Mouse (Mus musculus) left cerebral cortex, adult 9 months (tissue): ENCODE results near the gene Csnk1d.

Source experiments
- DNase-seq, 2 experiments: peaks; one replicate each; pipeline ENCODE4 v3.0.0; 2022; ENCODE audit warnings: low spot score in 2 of 2

Gene Csnk1d

GRCm38 (mm10) chr11:120951731-120952730 is 39.1 kb downstream of the Csnk1d start:
- DNase-seq: no peak

GRCm38 (mm10) chr11:120951237-120951636 is 39.9 kb downstream of the Csnk1d start:
- no peak for DNase-seq

GRCm38 (mm10) chr11:120950281-120951202 is 40.6 kb downstream of the Csnk1d start:
- peak; percentile 68 to 84 for DNase-seq

- DNase-seq: no peak
Observed at GRCm38 (mm10) chr11:120949863-120950262, 41.3 kb downstream of the Csnk1d start.

GRCm38 (mm10) chr11:120948861-120949851 is 42.0 kb downstream of the Csnk1d start:
- no peak for DNase-seq

GRCm38 (mm10) chr11:120948328-120948727 is 42.8 kb downstream of the Csnk1d start, which contains the start of gene Slc16a3:
TSS of gene Slc16a3 (plus strand) at chr11:120948480.
- DNase-seq: no peak

- no peak for DNase-seq
Observed at GRCm38 (mm10) chr11:120945926-120946325, 45.2 kb downstream of the Csnk1d start.

GRCm38 (mm10) chr11:120945266-120945665 is 45.9 kb downstream of the Csnk1d start:
- DNase-seq: no peak

GRCm38 (mm10) chr11:120940959-120941358 is 50.2 kb downstream of the Csnk1d start:
- no peak for DNase-seq

- no peak for DNase-seq
Observed at GRCm38 (mm10) chr11:120939712-120940341, 51.3 kb downstream of the Csnk1d start.

- DNase-seq: no peak
Observed at GRCm38 (mm10) chr11:120938795-120939194, 52.3 kb downstream of the Csnk1d start.

- DNase-seq: no peak
Observed at GRCm38 (mm10) chr11:120937976-120938375, 53.2 kb downstream of the Csnk1d start.

- DNase-seq: peak; percentile 69 to 94
Observed at GRCm38 (mm10) chr11:120932564-120933398, 58.3 kb downstream of the Csnk1d start, which contains the start of gene Ccdc57. TSS of gene Ccdc57 (minus strand) at chr11:120932872.

GRCm38 (mm10) chr11:120931479-120931878 is 59.7 kb downstream of the Csnk1d start:
- no peak for DNase-seq

- no peak for DNase-seq
Observed at GRCm38 (mm10) chr11:120928468-120928867, 62.7 kb downstream of the Csnk1d start.

GRCm38 (mm10) chr11:120922528-120922927 is 68.6 kb downstream of the Csnk1d start:
- no peak for DNase-seq

- no peak for DNase-seq
Observed at GRCm38 (mm10) chr11:120917756-120918155, 73.4 kb downstream of the Csnk1d start.

GRCm38 (mm10) chr11:120916477-120916876 is 74.7 kb downstream of the Csnk1d start:
- DNase-seq: no peak

- DNase-seq: no peak
Observed at GRCm38 (mm10) chr11:120913796-120914195, 77.3 kb downstream of the Csnk1d start.
